Mouse (Mus musculus): ENCODE measurements around the gene Lrrc8c. TPM values are rescaled to one million over a fixed set of nuclear protein-coding genes. Genes with fewer than 3 reads are reported as not detected.
A peak's percentile ranks its signal among the peaks of the same experiment; 100 is the strongest.

Gene Lrrc8c
- total RNA-seq, 2 experiments from 2014 or later: 14.4 to 14.6 TPM

- DNase-seq: no peak
Measured at GRCm38 (mm10) chr5:105639363-105639762, 120.2 kb downstream of the Lrrc8c start.

- DNase-seq: no peak
Measured at GRCm38 (mm10) chr5:105642517-105642916, 123.3 kb downstream of the Lrrc8c start.

GRCm38 (mm10) chr5:105643276-105643675, 124.1 kb downstream of the Lrrc8c start:
- no peak for DNase-seq

GRCm38 (mm10) chr5:105644195-105644594, 125.0 kb downstream of the Lrrc8c start:
- DNase-seq: no peak

DNA sequence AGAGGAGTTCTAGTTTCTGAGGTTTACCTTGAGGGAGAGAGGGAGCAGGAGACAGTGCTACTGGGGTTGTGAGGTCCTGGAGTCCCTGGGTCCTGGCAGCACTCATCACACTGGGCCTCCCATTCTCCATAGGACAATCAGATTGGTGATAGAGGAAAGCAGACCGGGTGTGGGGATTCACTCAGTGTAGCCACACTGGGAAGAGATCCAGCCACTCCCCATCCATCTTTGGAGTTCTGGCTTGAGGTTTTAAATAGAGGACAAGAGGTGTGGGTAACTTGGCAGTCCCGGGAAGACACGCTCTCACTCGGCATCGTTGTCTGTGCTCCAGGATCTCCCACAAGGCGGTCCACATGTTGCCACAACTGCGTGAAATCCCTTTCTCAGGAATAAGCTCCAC, 127.9 kb downstream of the Lrrc8c start:
- no peak for DNase-seq

DNA sequence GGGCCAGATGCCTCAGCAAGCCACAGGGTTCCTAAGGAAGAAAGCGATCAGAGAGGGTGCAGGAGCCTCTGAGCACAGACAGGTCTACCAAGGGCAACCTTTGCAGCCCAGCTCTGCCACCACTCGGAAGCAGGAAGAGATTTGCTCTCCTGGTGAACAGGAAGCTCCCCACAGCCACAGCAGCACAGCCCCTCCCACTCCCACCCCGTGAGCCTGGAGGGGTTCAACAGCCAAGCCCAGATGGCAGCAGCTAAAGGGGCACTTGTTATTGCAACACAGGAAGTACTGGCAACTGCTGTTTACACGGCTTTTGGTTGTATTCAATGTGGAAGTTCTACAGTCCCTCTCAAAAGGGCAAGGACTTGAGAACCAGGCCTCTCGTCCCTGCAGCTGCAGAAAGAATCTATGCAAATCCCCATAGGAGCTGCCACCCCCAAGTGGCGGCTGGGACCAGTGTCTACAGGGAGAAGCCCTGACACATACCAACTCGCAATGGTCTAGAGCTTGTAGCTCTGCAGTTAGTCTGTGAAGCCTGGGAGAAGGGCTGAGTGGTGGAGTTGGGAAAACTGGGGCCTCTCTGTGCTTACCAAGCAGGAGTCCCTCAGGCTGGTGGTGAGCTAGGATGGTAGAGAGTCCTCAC, 129.6 kb downstream of the Lrrc8c start:
- no peak for DNase-seq

- peak; percentile 16 for DNase-seq
Measured at GRCm38 (mm10) chr5:105649514-105650001, 130.4 kb downstream of the Lrrc8c start.

DNA sequence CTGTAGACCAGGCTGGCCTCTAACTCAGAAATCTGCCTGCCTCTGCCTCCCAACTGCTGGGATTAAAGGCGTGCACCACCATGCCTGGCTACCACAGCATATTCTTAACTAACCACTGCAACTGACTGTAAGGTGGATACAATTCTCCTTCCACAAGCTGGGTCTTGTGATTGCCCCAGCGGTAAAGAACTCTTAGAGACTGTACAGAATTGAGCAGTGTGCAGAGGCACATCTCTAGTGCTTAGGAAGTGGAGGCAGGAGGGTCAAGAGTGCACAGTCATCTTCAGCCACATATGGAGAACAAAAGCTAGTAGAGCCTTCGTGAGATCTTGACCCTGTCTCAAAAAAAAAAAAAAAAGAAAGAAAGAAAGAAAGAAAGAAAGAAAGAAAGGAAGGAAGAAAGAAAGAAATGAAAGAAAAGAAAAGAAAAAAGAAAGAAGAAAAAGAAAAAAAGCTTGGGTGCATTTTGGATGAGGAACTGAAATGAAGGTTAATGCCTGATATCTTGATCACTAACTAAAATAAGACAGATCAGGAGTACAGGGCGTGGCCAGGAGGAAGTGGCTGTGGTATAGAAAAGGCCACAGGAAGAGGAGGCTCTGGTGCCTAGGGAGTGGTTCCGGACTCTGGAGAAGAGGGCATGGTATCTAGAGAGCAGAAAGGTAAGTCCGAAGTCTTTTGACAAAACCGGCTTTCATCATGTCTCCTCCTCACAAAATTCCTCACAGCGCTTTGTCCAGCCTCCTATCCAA, 131.7 kb downstream of the Lrrc8c start:
- DNase-seq: no peak

- DNase-seq: no peak
Measured at GRCm38 (mm10) chr5:105651561-105651991, 132.4 kb downstream of the Lrrc8c start.

- DNase-seq: peak; percentile 84
Measured at GRCm38 (mm10) chr5:105654237-105655063, 135.3 kb downstream of the Lrrc8c start.

GRCm38 (mm10) chr5:105655100-105655734, 136.0 kb downstream of the Lrrc8c start:
- no peak for DNase-seq

- DNase-seq: no peak
Measured at GRCm38 (mm10) chr5:105661894-105662293, 142.7 kb downstream of the Lrrc8c start.

Other genes starting within 250 kb of the Lrrc8c start
- gene Gm43302, start 225.7 kb upstream of the Lrrc8c start, total RNA-seq (2021): under 1 TPM in 1 of 2 experiments, not detected in 1; 0.05 TPM
- 1 to 10 TPM; 1.1 to 1.6 TPM for gene Gbp6, start 225.7 kb upstream of the Lrrc8c start, total RNA-seq (2021)
- 1 to 10 TPM; 6.9 to 7.0 TPM for gene Lrrc8b, start 103.6 kb upstream of the Lrrc8c start, total RNA-seq (2021)
- gene Lrrc8d, start 180.6 kb downstream of the Lrrc8c start, total RNA-seq (2021): 10 to 100 TPM; 10.8 to 11.1 TPM

All from gastrocnemius, postnatal 10 days (tissue).